Mouse (Mus musculus) T-helper 2 cell (primary cell): ENCODE results near the gene Ap1b1.

Experiments used
- in situ Hi-C: fragments of 300-600 bp; cut with MboI, MseI; formaldehyde crosslinking; loops from one replicate; pipeline ENCODE4 v1.15.1; 2025; ENCODE audit warnings: high pct_unique_total_duplicates

Gene Ap1b1

DNA sequence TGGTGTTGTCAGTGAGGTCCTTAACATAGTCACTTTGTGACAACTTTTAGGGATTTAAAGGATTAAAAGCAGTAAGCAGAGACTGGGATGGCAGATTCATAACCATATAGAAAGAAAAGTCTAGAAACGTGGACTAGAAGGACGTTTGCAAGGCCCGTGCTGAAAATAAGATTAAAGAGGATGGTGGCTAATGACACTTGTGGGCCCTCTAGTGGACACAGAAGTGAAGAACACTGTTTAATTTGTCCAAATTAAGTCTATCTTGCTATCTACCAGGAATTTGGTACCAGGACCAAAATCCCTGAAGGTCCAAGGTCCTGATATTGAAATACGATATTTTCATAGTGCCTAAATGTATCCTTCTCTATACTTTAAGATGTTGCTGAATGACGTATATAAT is 2.4 kb upstream of the Ap1b1 start:
- in situ Hi-C loops = no loop called here

DNA sequence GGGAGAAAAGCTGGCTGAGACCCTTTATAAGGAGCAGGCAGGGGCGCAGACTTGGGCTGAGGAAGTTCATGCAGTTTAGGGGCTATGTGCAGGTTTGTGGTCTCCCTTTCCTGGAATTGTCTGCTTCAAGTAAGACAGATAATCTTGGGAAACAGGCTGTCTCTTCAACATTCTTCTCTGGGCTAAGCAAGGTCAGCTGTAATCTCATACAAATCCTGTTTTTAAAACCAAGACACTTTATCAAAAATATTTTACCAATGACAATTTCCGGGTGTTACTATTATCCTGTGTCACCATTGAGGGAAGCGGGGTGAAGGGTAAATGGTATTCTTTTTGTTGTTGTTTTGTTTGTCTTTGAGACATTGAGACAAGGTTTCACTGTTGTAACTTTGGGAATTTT is 1.8 kb upstream of the Ap1b1 start:
- in situ Hi-C loops = loop anchor here (5.0 kb wide), 1 partner anchor 32 kb away; no protein-coding TSS in a partner anchor

DNA sequence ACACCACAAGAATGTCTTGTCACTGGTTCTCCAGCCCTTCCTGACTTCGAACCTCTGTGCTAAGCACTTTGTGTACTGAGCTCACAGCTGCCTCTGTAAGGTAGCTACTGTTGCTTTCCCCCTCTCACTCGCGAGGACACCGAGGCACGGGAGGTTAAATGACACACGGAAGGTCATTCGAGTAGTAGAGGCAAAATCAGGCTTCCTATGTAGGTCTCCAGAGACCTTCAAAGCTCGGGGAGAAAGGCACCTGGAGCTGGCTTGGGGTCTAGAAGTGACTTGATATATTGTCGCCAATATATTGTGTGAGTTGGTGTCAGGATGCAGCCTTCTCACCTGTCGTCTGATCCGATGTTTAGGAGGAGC is 846 bp downstream of the Ap1b1 start:
- in situ Hi-C loops = loop anchor here (5.0 kb wide), 1 partner anchor 35 kb away; no protein-coding TSS in a partner anchor

DNA sequence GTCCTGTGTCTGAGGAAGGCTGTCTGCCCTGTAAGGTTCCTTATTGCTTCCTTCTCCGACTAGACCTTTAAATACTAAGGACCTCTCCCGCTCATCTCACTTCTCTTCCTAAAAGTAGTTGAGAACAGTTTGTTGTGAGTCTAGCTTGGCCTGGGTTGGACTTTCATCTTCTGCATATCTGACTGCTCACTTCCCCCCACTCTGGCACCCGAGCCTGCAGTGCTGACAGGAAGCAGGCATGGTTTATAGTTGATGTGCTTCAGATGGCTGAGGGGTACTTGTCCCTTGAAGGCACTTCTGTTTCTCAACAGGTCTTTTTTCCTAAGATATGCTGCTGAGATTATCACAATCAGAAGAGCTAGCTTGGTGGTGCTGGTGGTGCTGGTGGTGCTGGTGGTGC is 2.6 kb downstream of the Ap1b1 start:
- in situ Hi-C loops = loop anchor here (5.0 kb wide), 1 partner anchor 37 kb away; no protein-coding TSS in a partner anchor

DNA sequence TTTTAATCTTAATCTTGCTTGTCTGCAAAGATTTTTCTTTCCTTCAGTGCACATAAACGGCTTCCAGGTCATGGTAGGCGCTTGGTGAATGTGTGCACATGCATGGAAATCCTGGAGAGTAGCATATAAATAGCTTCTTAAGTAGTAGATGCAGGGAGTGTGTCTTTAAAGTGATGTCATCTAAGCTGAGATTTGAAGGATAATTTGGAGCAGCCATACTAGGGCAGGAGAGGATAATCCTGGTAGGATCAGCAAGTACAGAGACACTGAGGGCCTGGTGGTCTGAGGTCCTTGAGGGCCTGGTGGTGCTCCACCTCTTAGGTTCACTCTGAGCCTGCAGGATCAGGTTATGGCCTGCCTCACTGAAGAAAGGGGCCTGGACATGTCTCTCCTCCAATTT is 5.8 kb downstream of the Ap1b1 start:
- in situ Hi-C loops = no loop called here

DNA sequence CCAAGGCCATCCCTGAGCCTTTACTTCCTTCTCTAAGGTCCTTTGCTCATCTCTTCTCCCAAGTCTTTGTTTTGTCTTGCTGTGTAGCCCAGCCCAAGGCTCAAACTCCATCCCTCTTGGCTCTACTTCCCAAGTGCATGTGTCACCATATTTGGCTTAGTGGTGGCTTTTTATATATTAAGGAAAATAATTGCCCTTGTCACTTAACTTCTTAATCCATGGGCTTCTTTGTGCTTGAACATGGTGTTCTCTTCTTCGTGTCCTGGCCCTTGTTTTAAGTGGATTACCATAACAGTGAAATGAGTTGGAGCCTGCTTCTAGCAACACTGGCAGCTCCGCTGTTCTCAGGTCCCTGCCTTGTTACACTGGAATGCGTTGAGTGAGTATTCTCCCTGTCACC is 9.1 kb downstream of the Ap1b1 start:
- in situ Hi-C loops = no loop called here

DNA sequence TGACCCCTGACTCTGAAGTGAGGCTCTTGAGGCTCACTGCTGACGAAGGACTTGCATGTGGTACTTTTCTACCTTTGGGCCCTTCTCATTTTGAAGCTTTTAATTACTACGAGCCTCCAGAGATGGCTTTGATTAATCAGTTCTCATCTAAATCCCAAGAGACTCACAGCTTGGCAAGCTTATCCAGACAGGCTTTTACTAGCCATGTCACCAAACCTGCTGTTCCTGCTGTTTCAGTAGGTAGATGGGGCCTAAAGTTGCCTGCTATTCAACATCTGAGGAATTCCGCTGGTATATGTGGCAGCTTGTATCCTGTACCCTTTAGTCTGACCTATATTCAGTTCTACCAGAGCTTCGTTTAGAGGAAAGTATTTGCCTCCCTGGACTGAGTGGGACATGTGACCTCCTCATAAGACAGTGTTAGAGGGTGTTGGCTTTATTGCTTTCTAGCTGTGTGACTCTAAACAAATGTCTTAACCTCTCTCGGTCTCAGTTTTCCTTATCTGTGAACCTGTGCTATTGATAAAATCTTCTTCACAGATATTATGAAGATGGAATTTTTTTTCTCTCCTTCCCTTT is 10.1 kb downstream of the Ap1b1 start:
- in situ Hi-C loops = no loop called here

DNA sequence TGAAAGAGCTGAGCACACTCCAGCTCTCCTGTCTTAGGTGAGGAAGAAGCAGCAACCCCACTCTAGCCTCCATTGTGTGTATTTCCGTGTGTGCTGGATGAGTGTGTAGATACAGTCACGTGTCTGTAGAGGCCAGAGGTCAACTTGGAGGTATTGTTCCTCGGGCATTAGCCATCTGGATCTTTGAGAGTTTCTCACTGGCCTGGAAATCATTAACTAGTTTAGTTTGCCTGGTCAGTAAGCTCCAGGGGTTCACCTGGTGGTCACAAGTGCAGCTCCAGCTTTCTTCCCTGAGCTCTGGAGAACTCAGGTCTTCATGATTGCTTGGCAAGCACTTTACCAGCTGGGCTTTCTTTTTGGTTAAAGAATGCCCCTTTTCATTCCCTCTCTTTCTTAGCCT is 11.7 kb downstream of the Ap1b1 start:
- in situ Hi-C loops = no loop called here

DNA sequence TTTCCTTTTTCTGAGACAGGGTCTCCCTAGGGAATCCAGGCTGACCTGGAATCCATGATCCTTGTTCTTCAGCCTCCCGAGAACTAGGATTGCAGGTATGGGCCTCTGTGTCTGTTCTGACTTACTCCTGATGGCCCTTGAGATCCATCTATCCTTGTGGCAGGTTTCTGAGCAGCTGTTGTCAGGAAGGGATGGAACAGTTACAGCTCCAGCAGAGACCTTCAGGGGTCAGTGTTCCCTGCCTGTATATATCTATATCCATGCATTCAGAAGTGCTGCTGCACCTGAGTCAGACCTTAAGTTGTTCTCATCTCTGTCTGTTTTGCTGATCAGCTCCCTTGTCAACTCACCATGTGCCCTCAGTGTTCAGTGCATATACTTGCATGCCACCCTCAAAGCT is 12.1 kb downstream of the Ap1b1 start:
- in situ Hi-C loops = no loop called here

DNA sequence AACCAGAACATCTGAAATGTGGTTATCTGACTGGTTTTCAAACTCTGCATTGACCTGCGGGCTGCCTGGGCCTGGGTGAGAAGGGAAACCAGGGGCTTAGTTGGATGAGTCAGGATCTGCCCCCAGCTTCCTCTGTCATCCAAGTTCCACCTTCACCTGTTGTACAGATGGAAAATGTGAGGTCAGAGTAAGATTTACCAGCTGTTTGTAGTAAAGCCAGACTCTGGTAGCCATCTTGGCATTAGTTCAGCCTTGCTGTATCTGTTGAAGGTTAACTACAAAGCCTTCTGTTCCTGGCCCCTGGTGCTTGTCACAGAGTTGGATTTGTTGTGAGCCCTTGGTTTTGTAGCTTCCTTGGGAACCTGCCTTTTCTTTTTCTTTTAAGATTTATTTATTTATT is 13.6 kb downstream of the Ap1b1 start:
- in situ Hi-C loops = no loop called here

DNA sequence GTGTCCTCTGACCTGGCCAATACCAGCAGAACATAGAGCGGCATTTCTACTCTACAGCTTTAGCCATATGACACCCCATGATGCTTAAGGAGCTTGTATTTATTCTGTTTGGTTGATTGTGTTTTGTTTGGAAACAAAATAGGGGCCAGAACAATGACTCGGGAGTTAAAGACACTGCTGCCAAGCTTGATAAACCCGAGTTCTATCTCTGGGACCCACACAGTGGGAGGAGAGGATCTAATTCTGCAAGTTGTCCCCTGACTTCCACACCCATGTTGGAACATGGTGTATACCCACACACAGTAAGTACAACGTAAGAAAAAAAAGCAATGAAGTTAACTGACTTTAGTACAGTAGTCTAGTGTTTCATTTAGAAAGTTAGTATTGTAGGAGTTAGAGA is 16.2 kb downstream of the Ap1b1 start:
- in situ Hi-C loops = no loop called here

DNA sequence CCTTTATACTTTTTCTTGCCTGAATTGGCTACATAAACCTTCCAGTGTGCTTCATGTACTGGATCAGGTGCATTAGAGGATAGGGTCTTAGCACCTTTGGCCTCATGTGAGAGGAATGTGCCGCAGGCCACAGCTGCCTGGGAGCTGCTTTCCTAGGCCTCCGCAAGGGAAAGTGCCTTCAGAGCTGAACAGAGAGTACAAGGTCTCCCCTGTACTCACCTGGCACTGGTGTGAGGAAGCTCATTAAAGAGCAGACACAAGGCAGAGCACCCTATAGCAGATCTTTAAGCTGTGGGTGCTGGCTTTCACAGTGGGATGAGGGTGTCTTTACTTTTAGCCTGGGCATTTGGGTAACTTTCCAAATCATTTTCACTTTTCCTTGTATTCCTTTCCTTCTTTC is 18.9 kb downstream of the Ap1b1 start:
- in situ Hi-C loops = no loop called here

DNA sequence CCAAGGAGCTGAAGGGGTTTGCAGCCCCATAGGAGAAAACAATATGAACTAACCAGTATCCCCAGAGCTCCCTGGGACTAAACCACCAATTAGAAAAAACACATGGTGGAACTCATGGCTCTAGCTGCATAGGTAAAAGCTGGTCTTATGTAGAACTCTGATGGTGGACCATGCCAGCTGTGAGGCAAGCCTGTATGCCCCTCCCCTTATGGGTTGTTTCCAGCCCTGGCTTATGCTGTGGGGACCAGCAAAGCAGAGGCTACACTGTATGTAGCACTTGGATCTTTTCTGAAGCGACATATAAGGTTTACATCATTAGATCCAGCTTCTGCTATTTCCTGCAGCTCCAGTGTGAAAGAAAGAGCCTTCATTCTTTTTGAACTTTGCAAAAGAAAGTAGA is 20.6 kb downstream of the Ap1b1 start:
- in situ Hi-C loops = no loop called here

DNA sequence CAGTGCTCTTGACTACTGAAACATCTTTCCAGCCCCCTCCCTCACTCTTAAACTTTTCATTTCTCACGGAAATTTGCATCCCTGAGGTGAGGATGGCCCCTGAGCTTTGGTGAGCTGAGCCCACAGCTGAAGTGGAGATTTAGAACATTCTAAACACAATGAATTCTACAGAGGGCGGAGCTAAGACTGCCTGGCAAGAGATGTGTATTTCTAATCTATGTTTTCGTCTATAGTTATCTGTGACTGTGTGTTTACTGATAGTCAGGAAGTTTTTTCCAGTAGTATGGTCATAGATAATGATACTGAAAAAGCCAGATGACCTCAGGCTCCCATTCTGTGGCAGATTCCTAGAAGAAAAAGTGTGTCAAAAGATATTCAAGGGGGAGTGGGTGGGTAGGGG is 22.2 kb downstream of the Ap1b1 start:
- in situ Hi-C loops = no loop called here

DNA sequence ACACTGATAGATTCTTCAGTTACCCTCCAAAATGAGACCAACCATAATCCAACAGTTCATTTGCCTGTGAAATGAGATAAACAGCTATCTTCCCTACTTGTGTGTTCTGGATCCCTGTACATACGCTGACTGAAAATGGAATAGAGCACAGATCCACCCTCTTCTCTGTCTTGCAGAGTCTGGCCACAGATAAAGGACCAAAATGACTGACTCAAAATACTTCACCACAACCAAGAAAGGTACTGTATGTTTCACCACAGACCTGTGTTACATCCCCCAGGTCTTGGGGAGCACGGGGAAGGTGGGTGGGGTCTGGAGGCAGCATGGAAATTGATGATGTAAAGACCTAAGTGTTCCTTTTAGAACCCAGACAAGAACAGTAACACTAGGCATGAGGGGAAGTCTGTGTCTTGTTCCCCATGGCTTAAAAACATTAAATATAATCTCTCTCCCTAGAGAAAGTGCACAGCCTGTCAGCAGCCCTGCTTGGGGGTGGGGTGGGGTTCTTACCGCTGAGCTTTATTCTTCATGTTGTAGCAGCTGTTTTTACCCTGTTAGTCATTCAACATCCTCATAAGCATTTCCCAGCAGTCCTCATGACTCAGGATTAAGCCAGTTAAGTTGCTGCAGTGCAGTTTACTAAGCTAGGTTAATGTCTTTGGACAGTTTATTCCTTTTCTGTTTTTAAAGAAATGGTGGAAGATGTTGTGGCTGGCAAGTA is 22.9 kb downstream of the Ap1b1 start:
- in situ Hi-C loops = no loop called here

DNA sequence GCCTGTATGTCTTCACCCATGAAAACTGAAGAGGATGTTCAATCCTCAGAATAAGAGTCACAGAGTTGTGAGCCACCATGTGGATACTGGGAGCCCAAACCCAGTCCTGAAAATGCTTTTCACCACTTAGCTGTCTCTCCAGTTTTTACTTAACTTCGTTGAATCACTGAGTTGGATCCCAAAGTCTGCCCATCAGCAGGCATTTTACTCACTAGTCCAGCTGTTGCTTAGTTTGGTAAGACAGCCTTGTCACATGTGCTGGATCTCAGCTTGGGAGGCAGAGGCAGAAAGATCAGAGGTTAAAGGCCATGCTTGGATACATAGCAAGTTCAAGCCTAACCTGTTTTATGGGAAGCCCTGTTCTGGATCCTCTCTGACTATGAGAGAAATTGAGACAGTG is 23.6 kb downstream of the Ap1b1 start:
- in situ Hi-C loops = no loop called here

DNA sequence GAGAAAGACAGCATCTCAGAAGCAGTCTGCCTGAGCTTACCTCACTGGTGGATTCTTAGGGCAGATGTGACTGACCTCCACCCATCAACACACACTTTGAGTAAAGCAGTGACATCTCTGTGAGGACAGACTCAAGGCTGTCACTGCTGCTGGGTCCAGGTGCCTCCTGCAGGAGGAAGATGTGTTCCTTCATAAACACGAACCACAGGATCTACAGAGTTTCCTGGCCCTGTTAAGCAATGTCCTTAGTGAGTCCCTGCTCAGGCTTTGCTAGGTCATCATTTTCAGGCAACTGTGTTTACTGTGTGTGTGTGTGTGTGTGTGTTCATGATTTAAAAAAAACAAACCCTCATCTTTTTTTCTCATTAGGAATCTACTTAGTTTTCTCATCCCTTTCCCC is 24.9 kb downstream of the Ap1b1 start:
- in situ Hi-C loops = no loop called here

DNA sequence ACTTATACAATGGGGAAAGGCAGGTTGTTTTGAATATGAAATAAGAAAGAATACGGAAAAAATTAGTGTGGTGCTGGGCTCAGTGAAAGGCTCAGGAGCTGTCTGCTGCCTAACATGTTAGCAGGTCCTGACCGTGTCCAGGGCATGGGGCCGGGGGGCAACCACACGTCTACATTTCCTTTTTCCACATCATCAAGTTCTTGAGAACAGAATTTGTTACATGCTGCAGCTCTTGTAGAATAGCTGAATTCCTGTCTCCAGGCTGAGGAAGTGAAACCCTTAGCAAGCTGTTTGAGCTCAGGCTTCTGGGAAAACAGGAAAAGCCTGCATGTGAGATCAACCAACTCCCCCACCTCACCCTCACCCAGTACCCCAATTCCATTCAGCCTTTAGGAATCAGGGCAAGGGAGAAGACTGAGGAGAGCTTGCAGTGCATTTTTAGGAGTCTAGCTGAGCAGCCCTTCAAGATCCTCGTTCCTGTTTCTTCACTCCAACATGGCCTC is 25.6 kb downstream of the Ap1b1 start:
- in situ Hi-C loops = no loop called here

DNA sequence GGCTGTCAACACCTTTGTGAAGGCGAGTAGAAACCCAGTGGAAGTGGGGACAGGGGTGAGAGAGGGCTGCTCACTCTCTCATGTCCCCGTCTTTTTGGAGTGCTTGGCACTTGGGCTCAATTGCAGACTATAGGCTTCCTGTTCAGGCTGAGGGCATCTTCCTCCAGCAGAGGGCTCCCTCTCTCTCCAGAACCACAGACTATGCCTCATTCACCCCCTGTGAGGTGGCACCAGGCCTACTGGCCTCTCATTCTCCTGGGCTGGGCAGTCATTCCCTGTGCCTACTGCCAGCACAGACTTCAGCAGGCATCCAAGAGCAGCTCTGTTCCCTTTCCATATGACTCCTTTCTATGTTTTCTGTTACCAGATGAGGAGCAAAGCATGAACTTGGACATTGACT is 29.1 kb downstream of the Ap1b1 start:
- in situ Hi-C loops = no loop called here

DNA sequence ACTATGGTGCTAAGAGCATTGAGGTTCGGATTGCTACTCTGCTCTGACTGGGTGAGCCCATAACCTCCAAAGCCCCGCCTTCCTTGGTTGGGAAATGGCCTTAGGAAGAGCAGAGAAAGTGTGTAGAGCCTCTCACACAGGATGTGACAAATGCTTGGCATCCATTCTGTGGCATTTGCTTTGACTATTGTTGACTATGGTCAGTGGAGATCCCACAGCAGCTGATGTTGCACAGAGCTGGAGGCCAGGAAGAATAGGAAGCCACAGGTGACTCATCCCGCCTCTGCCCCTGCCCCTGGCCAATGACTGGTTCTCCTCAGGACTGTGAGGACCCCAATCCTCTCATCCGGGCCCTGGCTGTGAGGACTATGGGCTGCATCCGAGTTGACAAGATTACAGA is 29.7 kb downstream of the Ap1b1 start:
- in situ Hi-C loops = no loop called here

DNA sequence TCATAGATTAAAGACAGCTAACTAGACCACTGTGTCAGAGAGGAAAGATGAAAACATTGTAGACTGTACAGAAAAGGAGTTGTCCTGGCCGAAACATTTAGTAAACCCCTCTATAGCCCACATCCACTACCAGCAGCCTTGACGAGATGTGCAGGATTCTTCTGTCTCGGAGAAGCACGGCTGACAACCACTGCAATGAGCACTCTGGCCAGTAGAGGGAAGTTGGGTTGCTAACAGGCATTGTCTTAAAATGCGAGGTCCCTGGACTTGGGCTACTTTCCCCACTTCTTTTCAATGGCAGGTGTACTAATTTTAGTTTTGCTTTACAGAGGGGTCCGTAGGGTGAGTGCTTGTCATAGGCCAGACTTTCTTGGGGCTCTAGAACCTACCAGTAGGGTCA is 30.9 kb downstream of the Ap1b1 start:
- in situ Hi-C loops = no loop called here

DNA sequence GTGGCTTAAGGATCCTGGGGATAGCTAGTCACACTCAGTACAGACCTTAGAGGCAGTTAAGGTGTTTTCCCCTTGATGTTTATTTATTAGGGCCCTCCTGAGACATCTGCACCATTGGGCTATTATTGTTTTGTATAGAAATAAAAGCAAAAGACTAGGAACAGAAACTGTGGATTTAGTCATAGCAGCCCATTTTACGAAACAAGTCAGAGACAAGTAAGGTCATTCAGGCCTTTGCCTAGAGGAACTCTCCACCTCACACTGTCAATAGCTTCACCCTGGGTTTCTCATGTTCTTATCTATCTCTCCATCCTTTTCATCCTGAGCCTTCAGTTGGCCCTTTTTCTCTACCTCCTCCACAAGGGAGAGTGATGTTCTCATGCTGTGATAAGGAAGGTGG is 38.5 kb downstream of the Ap1b1 start:
- in situ Hi-C loops = no loop called here

DNA sequence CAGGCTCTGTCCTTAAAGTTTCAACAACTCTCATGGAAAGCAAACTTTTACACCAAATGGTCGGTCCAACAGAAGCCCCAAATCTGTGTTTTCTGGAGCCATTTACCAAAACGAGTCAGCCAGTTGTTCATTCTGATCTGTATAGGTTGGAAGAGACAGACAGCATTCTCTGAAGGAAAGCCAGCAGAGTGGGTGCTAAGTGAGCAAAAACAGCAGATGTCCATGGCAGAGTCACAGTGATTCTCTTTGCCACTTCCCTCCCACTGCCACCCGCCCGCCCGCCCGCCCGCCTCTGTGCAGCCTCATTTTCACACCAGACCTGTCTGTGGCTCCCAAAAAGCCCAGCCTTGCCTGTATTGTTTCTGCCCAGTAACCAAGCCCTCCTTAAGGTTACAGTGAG is 41.6 kb downstream of the Ap1b1 start:
- in situ Hi-C loops = no loop called here

DNA sequence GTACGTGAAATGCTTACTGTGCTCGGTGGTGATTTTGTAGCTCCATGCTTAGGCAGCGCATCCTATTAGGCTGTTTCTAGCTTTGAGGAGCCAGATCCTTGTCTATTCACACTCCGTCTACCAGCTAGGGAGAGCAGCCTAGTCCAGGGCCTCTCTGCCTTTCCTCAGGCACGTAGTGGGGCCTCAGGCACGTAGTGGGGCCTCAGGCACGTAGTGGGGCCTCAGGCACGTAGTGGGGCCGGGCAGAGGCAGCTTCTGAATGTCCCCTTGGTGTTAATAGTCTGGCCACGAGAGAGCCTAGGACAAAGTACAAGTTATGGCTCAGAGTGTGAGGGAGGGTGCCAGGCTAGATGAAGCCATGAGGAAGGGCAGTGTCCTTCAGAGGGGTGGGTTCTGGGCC is 46.1 kb downstream of the Ap1b1 start:
- in situ Hi-C loops = no loop called here
